Mouse (Mus musculus) kidney, postnatal 0 days (tissue): ENCODE measurements around the gene Ropn1l. TPM values are rescaled to one million over a fixed set of nuclear protein-coding genes. Genes with fewer than 3 reads are reported as not detected.

ENCODE experiments used
- ATAC-seq: fragments of 200-750 bp; cut with Nextera tagmentation; replicated peaks from 2 replicates; pipeline ENCODE4 v1.8.0; 2017; ENCODE audit warnings: low read depth, moderate number of reproducible peaks, moderate TSS enrichment, moderate library complexity; ENCODE audit not compliant: low FRiP score
- DNase-seq: peaks from one replicate; pipeline ENCODE4 v3.0.0-alpha.2; 2016; ENCODE audit warnings: low spot score
- H3K27ac ChIP-seq: fragments of 300-500 bp; sonication (generic); 2 replicates; pipeline ENCODE4 v1.5.1; 2014; ENCODE audit warnings: mild to moderate bottlenecking
- H3K27me3 ChIP-seq: fragments of 300-500 bp; sonication (generic); 2 replicates; pipeline ENCODE4 v1.6.1; 2014; ENCODE audit warnings: low read length, mixed read lengths; ENCODE audit not compliant: insufficient read depth
- H3K36me3 ChIP-seq: fragments of 300-500 bp; sonication (generic); 2 replicates; pipeline ENCODE4 v1.6.1; 2014; ENCODE audit warnings: low read length, mixed read lengths; ENCODE audit not compliant: insufficient read depth
- H3K4me1 ChIP-seq: fragments of 300-500 bp; sonication (generic); replicated peaks from 2 replicates; pipeline ENCODE4 v1.6.1; 2014; ENCODE audit warnings: antibody characterized with exemption, low read length, mixed read lengths; ENCODE audit not compliant: insufficient read depth
- H3K4me2 ChIP-seq: fragments of 300-500 bp; sonication (generic); 2 replicates; pipeline ENCODE4 v1.6.1; 2014; ENCODE audit warnings: mild to moderate bottlenecking, low read length, moderate library complexity, mixed read lengths
- H3K4me3 ChIP-seq: fragments of 300-500 bp; sonication (generic); replicated peaks from 2 replicates; pipeline ENCODE4 v1.5.1; 2014; ENCODE audit warnings: low read depth, low read length
- H3K9ac ChIP-seq: fragments of 300-500 bp; sonication (generic); 2 replicates; pipeline ENCODE4 v1.6.1; 2014; ENCODE audit warnings: low read depth, low read length
- H3K9me3 ChIP-seq: fragments of 300-500 bp; sonication (generic); replicated peaks from 2 replicates; pipeline ENCODE4 v1.6.1; 2016; ENCODE audit warnings: low read length, inconsistent platforms, mixed read lengths
- CTCF ChIP-seq: IDR thresholded peaks from 2 replicates; pipeline ENCODE4 v1.5.1; 2016; ENCODE audit warnings: antibody characterized with exemption, low read depth, mild to moderate bottlenecking, moderate library complexity
- WGBS: fragments of 180-500 bp; shearing (Covaris S2); extraction: QIAGEN DNeasy Blood & Tissue Kit; methylation state at CpG from one replicate; pipeline ENCODE4 v1.1.7; 2014; 5-methylcytosine and 5-hydroxymethylcytosine counted together
- polyA plus RNA-seq: library from polyadenylated mRNA; unstranded; fragments of >200 nt; fragmentation: Nextera tagmentation; extraction: Ambion mirVana; gene quantifications from 2 replicates; pipeline ENCODE4 v1.2.1, GENCODE M21; 2015

Gene Ropn1l
- polyA plus RNA-seq, 1 experiment from 2014 or later, result 5.8 TPM

DNA sequence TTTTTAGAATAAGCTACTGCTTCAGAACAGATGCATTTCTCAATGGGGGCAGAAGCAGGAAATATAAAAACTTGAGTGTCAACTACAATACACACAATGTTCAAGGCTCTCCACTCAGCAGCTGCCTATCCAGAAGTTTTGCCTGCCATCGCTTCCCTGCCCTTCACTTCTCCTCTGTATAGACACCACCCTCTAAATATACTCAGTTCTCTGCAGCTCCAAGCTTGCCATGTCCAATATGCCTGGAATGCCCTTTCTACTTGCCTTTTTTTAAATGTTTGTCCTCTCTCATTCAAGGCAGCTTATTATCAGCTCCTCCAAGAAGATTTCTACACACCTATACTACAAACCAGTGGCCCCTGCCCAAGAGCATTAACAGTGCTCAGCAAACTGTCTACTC is 23.1 kb upstream of the Ropn1l start:
- ATAC-seq (no peak), DNase-seq (no peak)
- Histone ChIP-seq H3K36me3 (peaks cover 45% of the 10 kb centered on the region), H3K4me2 (no peak overlapping the region), H3K4me1 (no peaks in the 10 kb centered on the region), H3K9me3 (no peaks in the 10 kb centered on the region), H3K9ac (no peak overlapping the region), H3K27me3 (no peaks in the 10 kb centered on the region), H3K27ac (no peak overlapping the region), H3K4me3 (no peak overlapping the region)
- TF ChIP-seq CTCF, result no peak
- WGBS, result 94% methylated on average over 1 of the region's 1 CpGs

DNA sequence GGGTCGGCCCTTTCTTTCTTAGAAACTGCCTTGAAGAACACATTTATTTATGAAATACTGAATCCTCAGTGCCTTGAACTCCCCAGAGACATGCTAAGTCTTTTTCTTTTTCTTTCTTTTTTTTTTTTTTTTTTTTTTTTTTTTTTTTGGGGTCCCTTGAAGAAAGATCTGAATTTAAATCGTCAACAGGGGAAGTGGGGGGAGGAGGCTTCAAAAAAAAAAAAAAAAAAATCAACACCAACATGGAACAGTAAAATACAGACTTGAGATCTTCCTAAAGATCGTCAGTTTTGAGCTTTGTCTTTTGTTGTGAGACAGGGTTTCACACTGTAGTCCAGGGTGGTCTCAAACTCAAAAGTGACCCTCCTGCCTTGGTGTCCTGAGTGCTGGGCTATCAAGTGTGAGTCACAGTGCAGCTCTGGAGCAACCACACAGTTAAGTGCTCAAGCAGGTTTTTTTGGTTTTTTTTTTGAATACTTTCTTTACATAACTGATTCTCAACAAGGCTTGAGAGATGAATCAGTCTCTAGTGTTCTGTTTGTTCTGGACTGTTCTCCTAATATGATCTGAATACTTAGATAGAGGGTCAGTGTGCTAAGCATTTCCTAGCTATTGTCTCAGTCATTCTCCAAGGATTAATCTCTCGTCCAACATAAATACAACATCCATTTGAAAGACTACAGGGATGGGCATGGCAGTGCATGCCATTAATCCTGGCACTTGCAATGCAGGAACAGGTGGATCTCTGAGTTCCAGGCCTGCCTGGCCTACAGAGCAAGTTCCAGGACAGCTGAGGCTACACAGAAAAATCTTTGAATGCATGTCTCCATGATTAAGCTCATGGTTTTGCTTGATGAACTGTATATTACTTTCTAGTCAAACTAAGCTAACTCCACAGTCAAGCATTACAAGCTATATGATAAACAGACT is 19.4 kb upstream of the Ropn1l start:
- no peak overlapping the region for H3K4me3 ChIP-seq
- no peak overlapping the region for H3K27ac ChIP-seq
- DNase-seq (no peak), ATAC-seq (no peak)
- H3K27me3 ChIP-seq, result no peaks in the 10 kb centered on the region
- 61% methylated on average over 3 of the region's 4 CpGs for WGBS
- no peaks in the 10 kb centered on the region for H3K9me3 ChIP-seq
- H3K9ac ChIP-seq, result no peak overlapping the region
- no peak overlapping the region for H3K4me2 ChIP-seq
- TF ChIP-seq CTCF, result no peak
- peaks cover 27% of the 10 kb centered on the region for H3K36me3 ChIP-seq
- H3K4me1 ChIP-seq, result no peaks in the 10 kb centered on the region

DNA sequence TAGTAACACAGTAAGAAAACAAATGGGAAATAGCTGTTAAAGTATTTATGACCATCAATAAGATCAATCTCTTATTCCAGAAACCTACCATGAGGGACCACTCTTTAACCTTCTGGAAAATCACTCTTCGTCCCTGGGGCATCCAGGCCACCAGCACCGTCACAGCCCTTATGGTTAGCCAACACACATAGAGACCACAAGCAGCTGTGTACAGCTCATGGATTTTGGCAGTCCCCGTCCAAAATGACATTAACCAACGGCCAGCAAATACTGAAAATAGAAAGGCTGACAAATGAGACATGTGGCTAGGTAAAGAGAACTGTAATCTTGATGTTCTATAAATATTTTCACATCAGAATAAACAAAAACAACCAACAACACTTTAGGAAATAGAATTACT is 18.0 kb upstream of the Ropn1l start:
- DNase-seq (no peak), ATAC-seq (no peak)
- peaks cover 19% of the 10 kb centered on the region for H3K36me3 ChIP-seq
- H3K4me2 ChIP-seq, result no peak overlapping the region
- no peaks in the 10 kb centered on the region for H3K4me1 ChIP-seq
- no peak overlapping the region for H3K27ac ChIP-seq
- no peaks in the 10 kb centered on the region for H3K9me3 ChIP-seq
- WGBS, result 83% methylated on average over 4 of the region's 4 CpGs
- H3K9ac ChIP-seq, result no peak overlapping the region
- no peak overlapping the region for H3K4me3 ChIP-seq
- no peak for TF ChIP-seq CTCF
- no peaks in the 10 kb centered on the region for H3K27me3 ChIP-seq

DNA sequence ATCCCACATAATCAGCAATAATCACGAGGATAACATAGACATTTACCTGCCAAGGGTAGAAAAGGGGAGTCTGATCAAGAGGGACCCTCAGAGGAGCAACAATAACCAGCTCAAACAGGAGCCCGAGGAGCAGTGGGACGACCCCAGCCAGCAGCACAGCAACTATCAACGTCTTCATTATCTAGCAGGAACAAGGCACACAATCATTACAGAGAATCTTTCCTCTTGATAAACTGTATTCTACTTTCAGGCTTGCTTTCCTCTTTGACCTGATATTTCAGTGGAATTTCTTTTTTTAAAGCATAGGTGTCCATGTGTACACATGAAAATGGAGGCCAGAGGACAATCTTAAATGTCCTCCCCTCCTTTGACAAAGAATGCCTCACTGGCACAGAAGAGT is 16.0 kb upstream of the Ropn1l start:
- H3K27me3 ChIP-seq, result no peaks in the 10 kb centered on the region
- ATAC-seq (no peak), DNase-seq (no peak)
- H3K4me1 ChIP-seq, result no peaks in the 10 kb centered on the region
- H3K27ac ChIP-seq, result no peak overlapping the region
- H3K36me3 ChIP-seq, result peaks cover 22% of the 10 kb centered on the region; the same call in 1 of the 2 replicates
- no peak overlapping the region for H3K4me2 ChIP-seq
- H3K9ac ChIP-seq, result no peak overlapping the region
- no peak overlapping the region for H3K4me3 ChIP-seq
- no peaks in the 10 kb centered on the region for H3K9me3 ChIP-seq
- 72% methylated on average over 4 of the region's 4 CpGs for WGBS
- TF ChIP-seq CTCF, result no peak

DNA sequence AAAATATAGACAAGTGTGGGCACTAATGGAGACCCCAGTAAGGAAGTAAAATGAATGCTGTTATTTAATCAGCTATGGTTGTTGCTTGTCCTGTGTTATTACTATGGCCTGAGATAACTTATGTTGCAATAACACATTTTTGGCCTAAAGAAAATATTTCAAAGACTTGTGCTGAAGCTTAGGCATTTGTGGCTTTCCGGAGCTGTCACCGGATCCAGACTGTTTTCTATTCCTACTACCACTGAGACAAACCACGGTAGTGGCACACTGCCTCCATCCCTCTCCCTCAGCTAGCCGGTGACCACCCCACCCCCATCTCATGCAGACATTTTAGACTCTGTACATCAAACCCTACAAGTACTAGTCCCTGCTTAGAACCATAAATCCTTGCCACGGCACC is 15.3 kb upstream of the Ropn1l start:
- WGBS, result 60% methylated on average over 5 of the region's 5 CpGs
- H3K36me3 ChIP-seq, result peaks cover 24% of the 10 kb centered on the region; the same call in 1 of the 2 replicates
- no peak overlapping the region for H3K4me3 ChIP-seq

DNA sequence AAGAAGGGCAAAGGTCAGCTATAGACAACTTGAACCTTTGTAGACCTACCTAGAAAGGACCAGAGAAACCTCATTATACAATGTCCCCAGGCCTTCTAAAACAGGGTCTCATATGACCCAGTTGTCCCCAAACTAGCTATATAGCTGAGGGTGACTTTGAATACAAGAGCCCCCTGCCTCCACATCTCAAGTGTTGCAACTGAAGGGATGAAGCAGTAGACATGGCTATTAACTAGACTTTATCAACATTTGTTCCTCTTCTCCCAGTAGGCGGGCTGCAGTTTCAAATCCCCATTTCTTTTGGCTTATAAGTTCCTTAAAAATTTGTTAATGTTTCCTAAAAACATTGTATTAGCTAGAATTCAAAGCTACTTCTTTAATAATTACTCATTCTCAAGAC is 13.2 kb upstream of the Ropn1l start:
- H3K9ac ChIP-seq, result no peak overlapping the region
- no peak for TF ChIP-seq CTCF
- no peak overlapping the region for H3K4me2 ChIP-seq
- H3K4me3 ChIP-seq, result no peak overlapping the region
- ATAC-seq (no peak), DNase-seq (no peak)
- WGBS, result 92% methylated on average over 1 of the region's 1 CpGs
- H3K36me3 ChIP-seq, result peaks cover 38% of the 10 kb centered on the region; the same call in 1 of the 2 replicates
- no peaks in the 10 kb centered on the region for H3K27me3 ChIP-seq
- H3K9me3 ChIP-seq, result no peaks in the 10 kb centered on the region
- no peaks in the 10 kb centered on the region for H3K4me1 ChIP-seq
- no peak overlapping the region for H3K27ac ChIP-seq

More for the DNA sequence above, 15.3 kb upstream of the Ropn1l start:
- no peak for TF ChIP-seq CTCF
- H3K27me3 ChIP-seq, result no peaks in the 10 kb centered on the region
- no peak for ATAC-seq
- peak; percentile 55 for DNase-seq
- no peak overlapping the region for H3K27ac ChIP-seq
- no peak overlapping the region for H3K4me2 ChIP-seq
- H3K4me1 ChIP-seq, result no peaks in the 10 kb centered on the region
- no peaks in the 10 kb centered on the region for H3K9me3 ChIP-seq
- H3K9ac ChIP-seq, result no peak overlapping the region
